Mouse (Mus musculus) testis, adult 2 months (tissue): Measurements from ENCODE around the gene Nek9. TPM values are rescaled to one million over a fixed set of nuclear protein-coding genes. Genes with fewer than 3 reads are reported as not detected.

Experiments used
- H3K27ac ChIP-seq: fragments of 200-500 bp; 2 replicates; pipeline ENCODE4 v1.5.1; 2012; ENCODE audit warnings: low read depth, low read length; ENCODE audit not compliant: control insufficient read depth, insufficient read depth
- H3K27me3 ChIP-seq: fragments of 200-500 bp; 2 replicates; pipeline ENCODE4 v1.6.1; 2012; ENCODE audit warnings: mild to moderate bottlenecking, low read length, moderate library complexity; ENCODE audit not compliant: control insufficient read depth, insufficient read depth
- H3K36me3 ChIP-seq: fragments of 200-500 bp; 2 replicates; pipeline ENCODE4 v1.6.1; 2012; ENCODE audit warnings: mild to moderate bottlenecking, low read length; ENCODE audit not compliant: control insufficient read depth, insufficient read depth
- H3K4me1 ChIP-seq: fragments of 200-500 bp; 2 replicates; pipeline ENCODE4 v1.6.1; 2012; ENCODE audit warnings: low read length; ENCODE audit not compliant: control insufficient read depth, insufficient read depth
- H3K4me3 ChIP-seq: fragments of 200-500 bp; 2 replicates; pipeline ENCODE4 v1.5.1; 2012; ENCODE audit warnings: low read depth, mild to moderate bottlenecking, low read length, moderate library complexity, mixed read lengths; ENCODE audit not compliant: control insufficient read depth
- CTCF ChIP-seq: fragments of 200-500 bp; IDR thresholded peaks from 2 replicates; pipeline ENCODE4 v1.5.1; 2012; ENCODE audit warnings: low read depth, mild to moderate bottlenecking, inconsistent platforms, low read length, moderate library complexity; ENCODE audit not compliant: control insufficient read depth, insufficient read depth, insufficient replicate concordance
- POLR2A ChIP-seq: fragments of 200-500 bp; IDR thresholded peaks from 2 replicates; pipeline ENCODE4 v1.6.1; 2012; ENCODE audit warnings: low read depth, mild to moderate bottlenecking, inconsistent platforms, low read length, moderate library complexity; ENCODE audit not compliant: control insufficient read depth
- polyA plus RNA-seq: library from polyadenylated mRNA; depleted of rRNA; stranded (reverse); fragments of >200 nt; gene quantifications from 2 replicates; pipeline ENCODE4 v1.2.3, GENCODE M21; 2012; rRNA removed

Gene Nek9
- 18.2 and 20.3 TPM in 2 replicates for polyA plus RNA-seq

DNA sequence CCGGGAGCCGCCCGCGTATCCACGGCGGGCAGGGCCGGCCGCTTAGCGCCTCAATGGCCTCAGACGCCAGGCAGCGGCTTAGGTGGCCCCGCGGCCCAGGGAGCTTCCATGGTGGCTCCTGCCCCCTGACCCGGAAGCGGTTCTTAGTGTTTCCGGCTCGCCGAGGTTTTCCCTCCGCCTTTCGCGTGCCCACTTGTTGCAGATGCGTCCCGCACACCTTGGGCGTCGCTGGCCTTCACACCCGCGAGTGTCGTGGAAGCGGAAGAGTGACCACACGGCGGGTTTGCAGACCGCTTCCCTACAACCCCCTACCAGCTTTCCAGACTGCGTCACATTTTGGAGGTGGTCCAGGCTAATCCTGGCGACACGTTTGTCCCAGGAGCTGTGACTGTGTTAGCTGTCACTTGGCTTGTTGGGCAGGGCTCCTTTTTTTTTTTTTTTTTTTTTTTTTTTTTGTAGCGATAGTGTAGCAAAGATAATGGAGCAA lies at the start of gene Nek9:
TSS of gene Nek9 (minus strand) at position 120 of the 487 bp plus-strand sequence.
- peaks cover 4% of the 10 kb centered on the region; the same call in 1 of the 2 replicates for H3K4me1 ChIP-seq
- no peaks in the 10 kb centered on the region; the same call in 1 of the 2 replicates for H3K36me3 ChIP-seq
- H3K27me3 ChIP-seq = no peaks in the 10 kb centered on the region
- H3K4me3 ChIP-seq = peak within 1 kb of the TSS; percentile 95
- peak within 1 kb of the TSS; percentile 70 for H3K27ac ChIP-seq
- TF ChIP-seq POLR2A = peak; percentile 92
- TF ChIP-seq CTCF = no peak

DNA sequence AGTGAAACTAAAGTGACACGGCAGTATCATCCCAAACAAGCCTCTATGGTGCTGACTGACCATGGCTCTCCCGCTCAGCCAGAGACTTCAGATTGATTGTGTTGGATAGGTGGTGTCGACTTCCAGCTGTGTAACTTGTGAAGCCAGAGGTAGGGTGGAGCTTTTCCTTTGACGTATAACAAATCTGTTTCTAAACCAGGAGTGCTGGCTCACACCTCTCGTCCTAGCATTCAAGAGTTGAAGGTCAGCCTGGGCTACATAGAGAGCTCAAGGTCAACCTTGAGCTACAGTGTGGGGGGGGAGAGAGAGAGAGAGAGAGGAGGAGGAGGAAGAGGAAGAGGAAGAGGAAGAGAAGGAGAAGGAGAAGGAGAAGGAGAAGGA lies 46.8 kb upstream of the Nek9 start:
- no peaks in the 10 kb centered on the region for H3K27me3 ChIP-seq
- no peak overlapping the region for H3K4me3 ChIP-seq
- no peak for TF ChIP-seq CTCF
- no peak for TF ChIP-seq POLR2A
- H3K27ac ChIP-seq = no peak overlapping the region
- H3K4me1 ChIP-seq = no peaks in the 10 kb centered on the region; the same call in 1 of the 2 replicates
- no peaks in the 10 kb centered on the region for H3K36me3 ChIP-seq

GRCm38 (mm10) chr12:85385329-85385994 lies 46.3 kb upstream of the Nek9 start:
- TF ChIP-seq POLR2A (no peak), CTCF (no peak)

DNA sequence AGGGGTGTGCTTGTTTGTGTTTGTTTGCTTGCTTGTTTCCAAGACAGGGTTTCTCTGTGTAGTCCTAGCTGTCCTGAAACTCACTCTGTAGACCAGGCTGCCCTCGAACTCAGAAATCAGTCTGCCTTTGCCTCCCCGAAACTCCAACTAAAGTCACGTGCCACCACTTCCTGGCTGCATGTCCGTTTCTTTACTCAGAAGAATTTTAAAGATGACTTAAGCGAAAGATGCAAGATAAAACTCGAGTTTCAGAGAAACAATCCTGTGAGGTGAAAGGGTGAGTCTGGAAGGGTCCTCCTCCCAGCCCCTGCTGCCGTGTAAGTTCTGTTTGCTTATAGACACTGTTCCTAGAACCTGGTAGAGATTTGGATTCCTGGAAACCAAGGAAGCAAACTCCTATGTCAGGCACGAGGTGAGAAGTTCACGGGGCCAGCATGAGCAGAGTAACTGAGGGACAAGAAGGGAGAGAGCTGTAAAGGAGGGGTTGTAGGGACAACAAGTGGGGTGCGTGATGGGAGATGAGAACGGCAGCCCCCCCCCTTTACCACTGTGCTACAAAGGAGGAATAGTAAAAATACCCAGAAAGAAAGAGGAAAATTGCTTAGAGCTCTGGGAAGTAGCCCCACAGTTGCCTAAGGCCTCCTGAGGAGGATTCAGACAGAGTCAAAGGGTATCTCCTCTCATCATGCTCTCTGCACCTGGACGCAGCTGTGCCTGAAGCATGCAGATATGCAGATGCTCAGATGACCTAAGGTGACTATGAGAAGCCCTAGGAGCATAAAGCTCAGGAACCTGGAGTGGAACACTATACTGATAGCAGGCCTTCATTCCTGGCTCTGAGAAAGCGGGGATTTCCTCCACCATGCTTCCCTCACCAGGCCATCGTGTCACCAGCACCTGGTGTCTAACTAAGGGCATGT lies 43.9 kb upstream of the Nek9 start:
- no peak overlapping the region for H3K27ac ChIP-seq
- TF ChIP-seq CTCF = no peak
- no peak for TF ChIP-seq POLR2A

More at GRCm38 (mm10) chr12:85385329-85385994, 46.3 kb upstream of the Nek9 start:
- H3K27me3 ChIP-seq = no peaks in the 10 kb centered on the region
- no peak overlapping the region for H3K27ac ChIP-seq
- no peaks in the 10 kb centered on the region; the same call in 1 of the 2 replicates for H3K4me1 ChIP-seq
- H3K36me3 ChIP-seq = no peaks in the 10 kb centered on the region
- H3K4me3 ChIP-seq = no peak overlapping the region

GRCm38 (mm10) chr12:85381570-85381969 lies 42.4 kb upstream of the Nek9 start:
- no peaks in the 10 kb centered on the region for H3K4me1 ChIP-seq
- TF ChIP-seq CTCF (no peak), POLR2A (no peak)
- H3K36me3 ChIP-seq = no peaks in the 10 kb centered on the region

More for the DNA sequence above, 43.9 kb upstream of the Nek9 start:
- H3K36me3 ChIP-seq = no peaks in the 10 kb centered on the region
- H3K4me3 ChIP-seq = no peak overlapping the region
- no peaks in the 10 kb centered on the region; the same call in 1 of the 2 replicates for H3K4me1 ChIP-seq
- H3K27me3 ChIP-seq = no peaks in the 10 kb centered on the region

DNA sequence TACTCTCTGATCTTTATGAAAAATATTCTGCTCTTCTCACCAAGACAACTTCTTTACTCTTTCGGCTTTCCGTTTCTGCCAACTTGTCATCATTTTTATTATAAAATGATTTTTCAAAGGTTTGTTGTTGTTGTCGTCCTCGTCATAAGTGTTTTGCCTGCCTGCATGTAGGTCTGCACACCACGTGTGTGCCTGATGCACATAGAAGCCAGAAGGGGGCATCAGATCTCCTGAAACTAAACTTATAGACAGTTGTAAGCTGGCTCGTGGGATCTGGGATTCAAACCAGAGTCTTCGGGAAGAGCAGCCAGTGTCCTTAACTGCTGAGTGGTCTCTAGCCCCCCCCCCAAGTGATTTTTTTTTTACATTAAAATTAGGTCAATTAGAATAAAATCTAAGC lies 41.8 kb upstream of the Nek9 start:
- Histone ChIP-seq H3K27ac (no peak overlapping the region), H3K36me3 (no peaks in the 10 kb centered on the region), H3K4me3 (no peak overlapping the region), H3K4me1 (no peaks in the 10 kb centered on the region), H3K27me3 (no peaks in the 10 kb centered on the region)
- no peak for TF ChIP-seq CTCF
- no peak for TF ChIP-seq POLR2A

More at GRCm38 (mm10) chr12:85381570-85381969, 42.4 kb upstream of the Nek9 start:
- H3K27ac ChIP-seq = no peak overlapping the region
- no peaks in the 10 kb centered on the region for H3K27me3 ChIP-seq
- H3K4me3 ChIP-seq = no peak overlapping the region

DNA sequence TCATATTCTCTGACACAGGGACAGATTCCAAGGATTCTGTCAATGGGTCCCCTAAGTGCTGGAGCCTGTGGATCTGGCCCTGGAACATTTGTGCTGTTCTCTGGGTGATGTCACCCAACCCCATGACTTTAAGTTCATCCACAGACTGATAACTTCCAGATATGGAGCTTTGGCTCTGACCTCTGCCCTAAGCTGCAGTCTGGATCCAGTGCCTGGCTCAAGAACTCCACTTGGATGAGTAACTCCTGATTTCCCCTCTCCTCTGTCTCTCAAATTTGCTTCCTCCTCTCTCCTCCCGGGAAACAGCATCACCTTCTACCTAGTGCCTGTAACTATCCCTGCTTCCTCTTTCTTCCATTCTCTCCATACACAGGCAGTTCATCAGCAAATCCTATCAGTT lies 41.1 kb upstream of the Nek9 start:
- Histone ChIP-seq H3K4me1 (peaks cover 3% of the 10 kb centered on the region; the same call in 1 of the 2 replicates), H3K27me3 (no peaks in the 10 kb centered on the region), H3K36me3 (no peaks in the 10 kb centered on the region), H3K4me3 (no peak overlapping the region), H3K27ac (no peak overlapping the region)
- no peak for TF ChIP-seq POLR2A
- no peak for TF ChIP-seq CTCF
